Mouse (Mus musculus): ENCODE data around the gene Palm2. TPM values are rescaled to one million over a fixed set of nuclear protein-coding genes. Genes with fewer than 3 reads are reported as not detected.

Gene Palm2
- total and polyA plus RNA-seq, 3 experiments = not detected

DNA sequence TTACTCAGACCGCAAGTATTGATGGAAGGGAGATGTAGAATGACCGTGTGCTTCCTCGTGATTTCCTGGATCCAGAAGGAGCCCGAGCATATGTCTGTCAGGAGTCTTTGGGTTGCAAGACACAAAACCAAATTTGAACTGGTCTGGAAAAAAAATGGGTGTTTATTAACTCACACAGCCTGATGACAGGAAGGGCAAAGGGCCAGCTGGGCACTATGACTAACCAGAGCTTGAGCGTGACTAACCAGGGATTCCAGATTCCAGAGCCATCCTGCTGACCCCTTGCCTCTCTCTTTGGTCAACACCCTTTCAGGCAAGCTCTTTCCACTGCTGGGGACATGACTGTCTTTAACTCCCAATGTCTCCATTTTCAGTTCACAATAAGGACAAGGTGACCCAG lies 301.4 kb downstream of the Palm2 start:
- no peaks in the 10 kb centered on the region for H3K79me2 ChIP-seq (ENCODE audit: control insufficient read depth, insufficient read depth, low read length, poor library complexity)
- TF ChIP-seq RCOR1 (IDR thresholded peaks at IDR 0.05; ENCODE audit: low read depth, low read length) (no peak), KAT2A (conservative IDR thresholded peaks at IDR 0.05; ENCODE audit: low read depth, low read length) (no peak), POLR2A (IDR thresholded peaks at IDR 0.05; ENCODE audit: control insufficient read depth in 1 of 2, insufficient read depth in 1 of 2, low read depth in 1 of 2, low read length in 2 of 2, poor library complexity in 1 of 2) (no peak), SIN3A (IDR thresholded peaks at IDR 0.05; ENCODE audit: low read length) (no peak), MXI1 (IDR thresholded peaks at IDR 0.05; ENCODE audit: low read depth, low read length) (no peak), MYB (IDR thresholded peaks at IDR 0.05; ENCODE audit: low read depth, low read length) (no peak), CHD1 (IDR thresholded peaks at IDR 0.05; ENCODE audit: low read depth, low read length) (no peak), MYC (IDR thresholded peaks at IDR 0.05; ENCODE audit: low read depth, low read length) (no peak), ETS1 (IDR thresholded peaks at IDR 0.05; ENCODE audit: low read depth, low read length) (no peak), MEF2A (IDR thresholded peaks at IDR 0.05; ENCODE audit: extremely low read depth, insufficient replicate concordance, low read depth, low read length, poor library complexity, severe bottlenecking) (no peak), USF1 (IDR thresholded peaks at IDR 0.05; ENCODE audit: low read depth, low read length) (no peak), CTCF (IDR thresholded peaks at IDR 0.05 in 2 of 3, conservative IDR thresholded peaks at IDR 0.05 in 1 of 3; ENCODE audit: control insufficient read depth in 1 of 3, insufficient read depth in 1 of 3, low read depth in 2 of 3, low read length in 3 of 3, poor library complexity in 1 of 3, severe bottlenecking in 1 of 3) (no peak), E2F4 (IDR thresholded peaks at IDR 0.05; ENCODE audit: borderline replicate concordance, low read depth, low read length) (no peak), NELFE (IDR thresholded peaks at IDR 0.05; ENCODE audit: low read depth, low read length) (no peak), NRF1 (IDR thresholded peaks at IDR 0.05; ENCODE audit: insufficient read depth, low read depth, low read length, poor library complexity, severe bottlenecking) (no peak)
- no peak for DNase-seq (ENCODE audit: low read depth, low spot score)
- no peaks in the 10 kb centered on the region for H3K9me3 ChIP-seq (replicated peaks; ENCODE audit: insufficient read depth, low read length)
- peaks cover 0 to 3% of the 10 kb centered on the region in 2 experiments; a peak in 2 of 4 replicates for H3K27me3 ChIP-seq (ENCODE audit: control insufficient read depth in 1 of 2, insufficient read depth in 2 of 2, low read length in 2 of 2)
- no peak overlapping the region for H3K27ac ChIP-seq (ENCODE audit: control insufficient read depth, low read depth, low read length)
- peaks cover 0 to 10% of the 10 kb centered on the region in 2 experiments; a peak in 2 of 4 replicates for H3K36me3 ChIP-seq (ENCODE audit: control insufficient read depth in 1 of 2, insufficient read depth in 2 of 2, low read length in 2 of 2)
- H3K9ac ChIP-seq (ENCODE audit: control insufficient read depth, low read depth, low read length, poor library complexity, severe bottlenecking) = no peak overlapping the region
- H3K4me1 ChIP-seq (ENCODE audit: control insufficient read depth in 1 of 2, insufficient read depth in 2 of 2, low read length in 2 of 2) = peaks cover 2 to 12% of the 10 kb centered on the region in 2 experiments; a peak in 2 of 4 replicates
- no peak overlapping the region for H3K4me3 ChIP-seq (ENCODE audit: control insufficient read depth in 1 of 2, insufficient read depth in 1 of 2, low read depth in 2 of 2, low read length in 2 of 2)

DNA sequence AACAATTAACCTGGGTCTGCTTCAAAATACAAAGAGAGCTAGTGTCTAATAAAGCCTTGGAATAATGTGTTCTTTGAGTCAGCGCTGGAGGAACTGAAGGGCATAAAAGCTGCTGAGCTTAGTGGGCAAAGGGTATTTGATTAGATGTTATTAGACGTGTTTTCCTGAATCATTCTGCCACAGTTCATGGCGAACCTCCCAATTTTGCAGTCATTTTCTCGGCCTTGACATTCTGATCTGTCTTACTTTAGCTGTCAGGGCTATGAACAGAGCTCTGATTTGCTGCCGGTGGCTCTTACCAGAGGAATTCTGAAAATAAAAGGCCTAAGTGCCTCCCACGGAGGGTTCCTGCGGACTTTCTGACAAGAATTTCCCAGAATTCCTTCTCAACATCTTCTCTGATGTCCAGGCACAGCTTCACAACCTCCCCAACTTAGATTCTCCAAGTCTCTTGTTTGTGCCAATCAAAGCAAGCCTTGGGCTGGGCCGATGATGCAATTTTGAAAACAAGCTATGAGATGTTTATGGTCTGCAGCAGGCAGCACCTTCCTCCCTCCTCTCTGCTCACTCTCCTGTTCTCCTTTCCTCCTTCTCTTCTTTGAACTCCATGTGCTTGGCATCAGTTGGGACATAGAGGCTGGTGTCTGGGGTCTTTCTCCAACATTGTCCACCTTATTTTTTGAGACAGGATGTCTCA lies 305.0 kb downstream of the Palm2 start:
- Histone ChIP-seq H3K27ac (ENCODE audit: control insufficient read depth, low read depth, low read length) (no peak overlapping the region), H3K9ac (ENCODE audit: control insufficient read depth, low read depth, low read length, poor library complexity, severe bottlenecking) (no peak overlapping the region), H3K9me3 (replicated peaks; ENCODE audit: insufficient read depth, low read length) (no peaks in the 10 kb centered on the region), H3K27me3 (ENCODE audit: control insufficient read depth in 1 of 2, insufficient read depth in 2 of 2, low read length in 2 of 2) (peaks cover 0 to 3% of the 10 kb centered on the region in 2 experiments; a peak in 2 of 4 replicates), H3K79me2 (ENCODE audit: control insufficient read depth, insufficient read depth, low read length, poor library complexity) (no peaks in the 10 kb centered on the region), H3K4me1 (ENCODE audit: control insufficient read depth in 1 of 2, insufficient read depth in 2 of 2, low read length in 2 of 2) (peaks cover 0 to 3% of the 10 kb centered on the region in 2 experiments; a peak in 2 of 4 replicates), H3K4me3 (ENCODE audit: control insufficient read depth in 1 of 2, insufficient read depth in 1 of 2, low read depth in 2 of 2, low read length in 2 of 2) (no peak overlapping the region), H3K36me3 (ENCODE audit: control insufficient read depth in 1 of 2, insufficient read depth in 2 of 2, low read length in 2 of 2) (peaks cover 0 to 2% of the 10 kb centered on the region in 2 experiments; a peak in 2 of 4 replicates)
- no peak for DNase-seq (ENCODE audit: low read depth, low spot score)
- TF ChIP-seq MYC (IDR thresholded peaks at IDR 0.05; ENCODE audit: low read depth, low read length) (no peak), NELFE (IDR thresholded peaks at IDR 0.05; ENCODE audit: low read depth, low read length) (no peak), JUND (IDR thresholded peaks at IDR 0.05; ENCODE audit: low read depth, low read length) (no peak), CHD2 (IDR thresholded peaks at IDR 0.05; ENCODE audit: low read length) (no peak), GABPA (IDR thresholded peaks at IDR 0.05; ENCODE audit: low read depth, low read length) (no peak), POLR2AphosphoS2 (IDR thresholded peaks at IDR 0.05; ENCODE audit: low read length) (no peak), TAL1 (IDR thresholded peaks at IDR 0.05; ENCODE audit: low read length) (no peak), KAT2A (conservative IDR thresholded peaks at IDR 0.05; ENCODE audit: low read depth, low read length) (no peak), USF2 (IDR thresholded peaks at IDR 0.05; ENCODE audit: borderline replicate concordance in 1 of 2, insufficient read depth in 1 of 2, low read depth in 1 of 2, low read length in 2 of 2) (no peak), ZKSCAN1 (IDR thresholded peaks at IDR 0.05; ENCODE audit: low read depth, low read length) (no peak), CHD1 (IDR thresholded peaks at IDR 0.05; ENCODE audit: low read depth, low read length) (no peak), GATA1 (IDR thresholded peaks at IDR 0.05; ENCODE audit: low read depth, low read length) (no peak), ZMIZ1 (IDR thresholded peaks at IDR 0.05; ENCODE audit: low read depth, low read length) (no peak), EP300 (IDR thresholded peaks at IDR 0.05; ENCODE audit: low read depth in 1 of 2, low read length in 2 of 2) (no peak)

Measured in MEL (cell line).